Mouse (Mus musculus) liver, postnatal 0 days (tissue): ENCODE data around the gene Dnal4.

Experiments
- CTCF ChIP-seq: sonication (generic); IDR thresholded peaks from 2 replicates; pipeline ENCODE4 v1.5.1; 2016; ENCODE audit warnings: antibody characterized with exemption, low read depth
- EP300 ChIP-seq: IDR thresholded peaks from 2 replicates; pipeline ENCODE4 v1.6.1; 2016; ENCODE audit warnings: antibody characterized with exemption, low read depth, mild to moderate bottlenecking

- TF ChIP-seq CTCF (peak; percentile 77), EP300 (no peak)
These were observed 30.5 kb upstream of the Dnal4 start for GRCm38 (mm10) chr15:79808114-79808513.
